Mouse (Mus musculus) ES-Bruce4 (cell line): ENCODE results near the gene Efcab12.

Source experiments
- CTCF ChIP-seq: IDR thresholded peaks from one replicate; pipeline ENCODE4 v1.8.1; 2011; ENCODE audit warnings: low read depth, low read length
- EP300 ChIP-seq: IDR thresholded peaks from 2 replicates; pipeline ENCODE4 v1.6.1; 2011; ENCODE audit warnings: low read depth, low read length; ENCODE audit not compliant: insufficient read depth
- POLR2A ChIP-seq: IDR thresholded peaks from one replicate; pipeline ENCODE4 v1.8.1; 2011; ENCODE audit warnings: low read length; ENCODE audit not compliant: insufficient read depth

GRCm38 (mm10) chr6:115830779-115831601 is 7.2 kb downstream of the Efcab12 start:
- TF ChIP-seq CTCF (no peak), POLR2A (no peak), EP300 (no peak)
